Mouse (Mus musculus): ENCODE results near the gene Gm10354. TPM values are rescaled to one million over a fixed set of nuclear protein-coding genes. Genes with fewer than 3 reads are reported as not detected.
"Not testable (repeated sequence)": the region's sequence is repeated elsewhere in the genome, so short reads cannot be mapped to it uniquely, and the experiment has no call there.

Gm10354 gene
- total RNA-seq, 2 experiments from 2014 or later: not detected

DNA sequence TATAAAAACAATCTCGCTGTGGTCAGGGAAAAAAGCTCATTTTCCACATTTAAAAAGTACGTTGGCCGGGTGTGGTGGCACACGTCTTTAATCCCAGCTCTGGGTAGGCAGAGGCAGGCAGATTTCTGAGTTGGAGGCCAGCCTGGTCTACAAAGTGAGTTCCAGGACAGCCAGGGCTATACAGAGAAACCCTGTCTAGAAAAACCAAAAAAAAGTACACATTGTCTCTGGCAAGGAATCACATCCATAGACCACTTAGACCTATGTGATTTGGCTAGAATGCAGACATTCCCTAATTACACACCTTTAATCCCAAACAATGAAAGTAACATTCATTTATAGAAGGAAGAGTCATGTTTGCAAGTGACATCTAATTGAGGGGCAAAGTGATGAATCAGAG, 17.2 kb downstream of the Gm10354 start:
- intact Hi-C loops (cut with DNase I; ENCODE audit: low total_unique reads); DNase-seq: not testable (repeated sequence)

DNA sequence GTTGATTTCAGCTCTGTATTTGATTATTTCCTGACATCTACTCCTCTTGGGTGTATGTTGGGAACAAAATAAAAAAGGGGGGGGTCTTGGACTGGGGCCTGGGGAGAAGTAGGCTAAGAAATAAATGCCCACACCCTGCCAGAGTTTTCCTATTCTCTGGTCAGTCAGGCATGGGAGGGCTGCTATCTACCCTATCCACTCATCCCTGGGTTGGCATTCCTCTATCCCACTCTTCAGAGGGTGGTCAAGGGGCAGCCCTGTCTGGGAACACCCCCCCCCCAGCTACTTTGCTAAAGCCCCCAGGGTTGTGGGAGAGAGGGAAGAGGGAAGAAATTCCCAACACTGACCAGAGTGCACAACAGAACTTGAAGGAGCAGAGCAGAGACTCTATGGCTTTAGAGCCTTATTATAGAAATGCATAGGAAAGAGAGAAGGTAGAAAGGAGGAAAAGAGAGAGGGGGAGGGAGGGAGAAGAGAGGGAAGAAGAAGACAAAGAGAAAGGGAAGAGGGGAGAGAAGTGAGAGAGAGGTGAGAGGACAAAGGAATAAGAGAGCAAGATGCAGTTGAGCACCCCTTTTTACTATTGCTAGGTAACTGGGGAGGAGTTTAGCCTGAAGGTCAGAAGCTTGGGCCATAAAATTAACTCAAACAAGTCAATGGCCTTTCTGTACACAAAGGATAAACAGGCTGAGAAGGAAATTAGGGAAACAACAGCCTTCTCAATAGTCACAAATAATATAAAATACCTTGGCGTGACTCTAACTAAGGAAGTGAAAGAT, 22.6 kb downstream of the Gm10354 start:
- intact Hi-C loops (cut with DNase I; ENCODE audit: low total_unique reads); DNase-seq: not testable (repeated sequence)

DNA sequence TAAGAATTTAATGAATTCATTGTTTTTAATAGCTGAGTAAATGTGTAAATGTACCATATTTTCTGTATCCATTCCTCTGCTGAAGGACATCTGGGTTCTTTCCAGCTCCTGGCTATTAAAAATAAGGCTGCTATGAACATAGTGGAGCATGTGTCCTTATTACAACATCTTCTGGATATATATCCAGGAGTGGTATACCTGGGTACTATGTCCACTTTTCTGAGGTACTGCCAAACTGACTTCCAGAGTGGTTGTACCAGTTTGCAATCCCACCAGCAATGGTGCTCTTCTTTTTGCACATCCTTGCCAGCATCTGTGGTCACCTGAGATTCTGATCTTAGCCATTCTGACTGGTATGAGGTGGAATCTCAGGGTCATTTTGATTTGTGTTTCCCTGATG, 25.1 kb downstream of the Gm10354 start:
- DNase-seq: not testable (repeated sequence)

DNA sequence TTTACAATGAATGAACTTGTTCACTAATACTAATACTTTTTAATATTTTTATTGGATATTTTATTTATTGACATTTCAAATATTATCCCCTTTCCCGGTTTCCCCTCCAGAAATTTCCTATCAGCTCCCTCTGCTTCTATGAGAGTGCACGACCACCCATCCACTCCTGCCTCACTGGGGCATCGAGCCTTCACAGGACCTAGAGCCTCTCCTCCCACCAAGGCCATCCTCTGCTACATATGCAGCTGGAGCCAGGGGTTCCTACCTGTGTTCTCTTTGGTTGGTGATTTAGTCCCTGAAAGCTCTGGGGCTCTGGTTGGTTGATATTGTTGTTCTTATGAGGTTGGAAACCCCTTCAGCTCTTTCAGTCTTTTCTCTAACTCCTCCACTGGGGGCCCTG, 26.0 kb downstream of the Gm10354 start:
- intact Hi-C loops (cut with DNase I; ENCODE audit: low total_unique reads); DNase-seq: not testable (repeated sequence)

More for the DNA sequence above, 25.1 kb downstream of the Gm10354 start:
- intact Hi-C loops (cut with DNase I; ENCODE audit: low total_unique reads): not testable (repeated sequence)

DNA sequence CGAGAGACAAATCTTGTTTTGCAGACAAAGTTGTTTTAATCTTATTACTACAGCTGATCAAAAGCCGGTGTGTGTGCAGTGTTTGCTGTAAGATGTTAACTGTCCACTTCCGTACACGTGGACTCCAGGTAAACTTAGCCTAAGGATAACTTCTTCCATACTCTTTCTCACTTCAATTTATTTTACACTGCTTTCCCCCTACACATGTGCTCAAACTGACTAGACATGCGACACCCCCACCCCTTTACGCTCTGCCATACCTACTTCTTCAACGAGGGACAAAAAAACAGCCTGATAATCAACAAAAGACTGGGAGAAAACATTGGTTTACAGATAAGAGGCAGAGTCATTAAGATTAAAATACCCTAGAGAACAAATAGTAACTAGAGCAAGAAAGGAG, 26.9 kb downstream of the Gm10354 start:
- DNase-seq; intact Hi-C loops (cut with DNase I; ENCODE audit: low total_unique reads): not testable (repeated sequence)

DNA sequence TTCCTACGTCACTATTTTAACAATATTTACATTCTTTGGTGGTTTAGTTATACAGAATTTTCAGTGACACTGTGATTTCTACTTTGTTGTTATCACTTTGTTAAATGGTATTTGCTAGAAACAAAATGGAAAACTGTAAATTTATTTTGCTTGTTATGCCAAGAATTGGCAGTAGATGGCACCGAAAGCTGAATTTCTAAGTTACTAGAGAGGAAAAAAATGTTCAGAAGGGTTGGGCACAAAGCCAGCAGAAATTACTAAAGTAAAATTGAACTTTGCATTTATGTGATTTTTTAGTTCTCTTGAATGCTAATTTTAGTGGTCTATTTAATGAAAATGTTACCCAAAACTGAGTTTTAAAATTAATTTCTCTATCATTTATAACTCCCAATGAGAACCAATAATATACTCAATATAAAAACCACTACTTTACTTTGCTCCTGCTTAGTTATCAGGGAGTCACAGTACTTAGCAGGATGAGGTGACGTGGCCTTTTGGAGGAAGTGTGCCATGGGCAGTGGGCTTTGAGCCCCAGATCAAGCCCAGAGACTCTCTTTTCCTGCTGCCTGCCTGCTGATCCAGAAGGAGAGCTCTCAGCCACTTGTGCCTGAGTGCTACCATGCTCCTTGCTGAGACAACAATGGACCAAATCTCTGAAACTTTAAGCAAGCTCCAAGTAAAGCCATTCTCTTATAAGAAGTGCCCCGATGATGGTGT, 31.1 kb downstream of the Gm10354 start:
- intact Hi-C loops (cut with DNase I; ENCODE audit: low total_unique reads); DNase-seq: not testable (repeated sequence)

DNA sequence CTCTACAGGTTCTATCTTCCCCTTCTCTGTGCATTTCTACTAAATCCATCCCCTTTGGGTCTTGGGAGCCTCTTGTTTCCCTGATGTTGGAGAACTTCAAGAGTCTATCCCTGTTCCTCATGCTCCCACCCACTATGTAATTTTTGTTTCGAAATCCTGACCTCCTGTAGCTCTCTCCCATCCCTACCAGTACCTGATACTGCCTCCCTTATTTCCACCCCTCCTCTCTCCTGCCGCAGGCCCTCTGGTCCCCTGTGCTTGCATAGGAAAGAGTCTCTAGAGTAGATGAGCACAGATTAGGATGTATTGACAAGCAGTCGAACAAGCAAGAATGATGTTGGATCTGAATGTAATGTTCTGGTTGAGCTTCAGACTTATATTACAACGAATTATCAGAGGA, 33.2 kb downstream of the Gm10354 start:
- DNase-seq; intact Hi-C loops (cut with DNase I; ENCODE audit: low total_unique reads): not testable (repeated sequence)

DNA sequence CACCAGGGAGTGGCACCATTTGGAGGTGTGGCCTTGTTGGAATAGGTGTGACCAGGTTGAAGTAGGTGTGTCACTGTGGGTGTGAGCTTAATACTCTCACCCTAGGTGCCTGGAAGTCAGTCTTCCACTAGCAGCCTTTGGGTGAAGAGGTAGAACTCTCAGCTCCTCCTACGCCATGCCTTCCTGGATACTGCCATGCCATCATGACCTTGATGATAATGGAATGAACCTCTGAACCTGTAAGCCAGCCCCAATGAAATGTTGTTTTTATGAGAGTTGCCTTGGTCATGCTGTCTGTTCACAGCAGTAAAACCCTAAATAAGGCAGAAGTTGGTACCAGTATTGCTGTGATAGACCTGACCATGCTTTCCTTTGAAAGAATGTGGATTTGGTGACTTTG, 37.7 kb downstream of the Gm10354 start:
- DNase-seq; intact Hi-C loops (cut with DNase I; ENCODE audit: low total_unique reads): not testable (repeated sequence)

DNA sequence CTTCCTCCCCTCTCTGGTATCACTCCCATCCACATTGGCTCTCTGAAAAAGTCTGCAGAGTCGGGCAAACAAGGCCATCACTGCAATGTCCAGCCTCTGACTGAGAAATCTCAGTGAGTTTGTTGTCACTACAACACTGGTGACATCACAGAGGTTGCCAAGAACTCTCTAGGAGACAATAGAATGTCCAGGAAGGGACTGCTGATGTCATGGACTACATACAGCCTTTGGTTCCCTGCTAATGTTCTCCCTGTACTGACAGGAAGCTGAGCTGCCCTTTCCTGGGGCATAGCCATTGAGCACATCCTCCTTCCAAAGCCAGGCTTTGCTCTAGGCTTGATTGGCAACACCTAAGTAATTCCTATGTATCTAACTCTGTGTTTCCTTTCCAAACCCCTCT, 40.4 kb downstream of the Gm10354 start, which contains the start of gene Speer4e:
Gene Speer4e, minus strand, starts transcription at position 101 of the 400 bp plus-strand sequence.
- DNase-seq; intact Hi-C loops (cut with DNase I; ENCODE audit: low total_unique reads): not testable (repeated sequence)

DNA sequence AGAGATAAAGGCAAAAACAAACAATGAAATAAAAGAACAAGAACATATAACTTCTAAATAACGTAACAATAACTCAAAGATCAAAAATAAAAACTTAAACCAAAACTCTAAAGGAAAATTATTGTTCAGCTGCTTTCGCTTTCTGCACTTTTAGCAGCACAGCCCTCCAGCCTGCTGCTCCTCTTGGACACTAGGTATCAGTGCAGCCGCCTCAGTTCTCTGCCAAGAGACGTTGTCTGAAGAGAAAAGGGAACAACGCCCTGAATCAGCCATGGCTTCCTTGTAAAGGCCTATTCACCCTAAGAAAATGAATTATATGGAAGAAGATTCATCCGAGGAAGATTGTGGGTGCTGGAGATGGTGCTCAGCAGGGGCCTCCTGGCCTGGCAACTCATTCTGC, 45.0 kb downstream of the Gm10354 start:
- intact Hi-C loops (cut with DNase I; ENCODE audit: low total_unique reads); DNase-seq: not testable (repeated sequence)

DNA sequence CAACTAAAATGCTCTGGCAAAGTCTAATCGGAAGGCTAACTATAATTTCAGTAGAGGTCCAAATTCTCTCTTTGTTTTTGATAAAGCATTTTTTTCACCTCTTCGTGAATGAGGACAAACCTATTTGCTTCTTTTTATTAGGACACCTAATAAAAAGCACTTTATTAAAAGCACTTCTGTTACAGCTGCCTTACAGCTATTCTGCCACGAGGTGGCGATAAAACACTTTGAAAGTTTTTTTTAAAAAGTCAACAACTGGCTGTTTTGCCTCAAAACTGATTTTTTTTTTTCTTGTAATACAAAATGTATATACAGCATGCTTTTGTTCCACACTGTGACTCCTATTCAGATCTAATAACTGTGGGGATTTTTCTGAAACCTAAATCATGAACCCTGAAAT, 51.7 kb downstream of the Gm10354 start:
- DNase-seq; intact Hi-C loops (cut with DNase I; ENCODE audit: low total_unique reads): not testable (repeated sequence)

Other genes with a start within 250 kb of the Gm10354 start
- gene Gm9758, start 64.0 kb downstream of the Gm10354 start, total RNA-seq (2021): not detected
- not detected for gene Speer4e, start 40.5 kb downstream of the Gm10354 start, total RNA-seq (2021)
- not detected for gene Gm17019, start 54.1 kb upstream of the Gm10354 start, total RNA-seq (2021)

Data from gastrocnemius, postnatal 14 days (tissue).